Mouse (Mus musculus) frontal cortex, postnatal 10 days (tissue): ENCODE measurements at regions not wholly inside any gene's neighbourhood (a gene's known extent, or its start where the extent isn't known, plus 50 kb on each side); places are given as distances from the start of the nearest gene placed in this dataset.

Experiments used
- DNase-seq, 2 experiments: peaks; one replicate each; pipeline ENCODE4 v3.0.0; 2022; ENCODE audit warnings: low spot score in 2 of 2, mixed read lengths in 1 of 2

- no peak for DNase-seq
Observed at GRCm38 (mm10) chr5:141054991-141055390, 54.6 kb upstream of the Card11 start.

GRCm38 (mm10) chr5:141055596-141056343 lies 55.4 kb upstream of the Card11 start:
- DNase-seq, result no peak

GRCm38 (mm10) chr5:141058141-141058540 lies 57.8 kb upstream of the Card11 start:
- no peak for DNase-seq

- no peak for DNase-seq
Observed at GRCm38 (mm10) chr5:141058863-141059262, 58.5 kb upstream of the Card11 start.

- DNase-seq, result no peak
Observed at GRCm38 (mm10) chr5:141062144-141062543, 61.8 kb upstream of the Card11 start.

- no peak for DNase-seq
Observed at GRCm38 (mm10) chr5:141067561-141067960, 67.2 kb upstream of the Card11 start.

GRCm38 (mm10) chr5:141074457-141074856 lies 74.1 kb upstream of the Card11 start:
- DNase-seq, result no peak

GRCm38 (mm10) chr5:141076158-141076557 lies 75.8 kb upstream of the Card11 start:
- no peak for DNase-seq

GRCm38 (mm10) chr5:141076942-141077341 lies 76.6 kb upstream of the Card11 start:
- no peak for DNase-seq

GRCm38 (mm10) chr5:141080896-141081295 lies 80.5 kb upstream of the Card11 start:
- DNase-seq, result no peak

- DNase-seq, result no peak
Observed at GRCm38 (mm10) chr5:141084056-141084730, 83.8 kb upstream of the Card11 start.

- no peak for DNase-seq
Observed at GRCm38 (mm10) chr5:141084746-141085145, 84.4 kb upstream of the Card11 start.

- DNase-seq, result no peak
Observed at GRCm38 (mm10) chr5:141091676-141092075, 91.3 kb upstream of the Card11 start.

GRCm38 (mm10) chr5:141093641-141094040 lies 93.3 kb upstream of the Card11 start:
- DNase-seq, result peak in 1 of 2 experiments; percentile 36

GRCm38 (mm10) chr5:141097878-141098277 lies 97.5 kb upstream of the Card11 start:
- DNase-seq, result no peak

- DNase-seq, result no peak
Observed at GRCm38 (mm10) chr5:141111666-141112065, 111.3 kb upstream of the Card11 start.

- DNase-seq, result no peak
Observed at GRCm38 (mm10) chr5:141115273-141115904, 115.0 kb upstream of the Card11 start.

GRCm38 (mm10) chr5:141115963-141116362 lies 115.6 kb upstream of the Card11 start:
- DNase-seq, result peak; percentile 43 to 79

- no peak for DNase-seq
Observed at GRCm38 (mm10) chr5:141125870-141126269, 115.4 kb upstream of the Sdk1 start.

- DNase-seq, result no peak
Observed at GRCm38 (mm10) chr5:141126536-141126935, 114.8 kb upstream of the Sdk1 start.

- DNase-seq, result no peak
Observed at GRCm38 (mm10) chr5:141131036-141131435, 110.3 kb upstream of the Sdk1 start.

- peak in 1 of 2 experiments; percentile 3 for DNase-seq
Observed at GRCm38 (mm10) chr5:141131906-141132305, 109.4 kb upstream of the Sdk1 start.

GRCm38 (mm10) chr5:141136239-141136638 lies 105.1 kb upstream of the Sdk1 start:
- no peak for DNase-seq
